ENCODE assay signal across 33 mouse cellular contexts in genomic region chr17:46378564-46378963, GRCm38 (mm10). TPM values are rescaled to one million over a fixed set of nuclear protein-coding genes. Genes with fewer than 3 reads are reported as not detected.
DNase-seq lines count a peak whose midpoint lies in the region; ATAC-seq and TF ChIP-seq lines count a peak whose summit lies in the region.
"Had no signal": no experiment of that assay in that cellular context is flagged by ENCODE, and none has a peak within 500 bp of the region (broad histone marks: within the 10 kb centered on the region; RNA-seq: fewer than 3 reads in every experiment).

No protein-coding gene starts in this region.

- H3K27ac ChIP-seq in liver, postnatal 0 days (ENCODE audit: low read depth), result no peak overlapping the region
- H3K27ac ChIP-seq: forebrain, embryonic 12.5 days; heart, embryonic 10.5 days; heart, embryonic 15.5 days; hindbrain, embryonic 13.5 days; liver, embryonic 12.5 days; neural tube, embryonic 12.5 days had no signal

- H3K4me1 ChIP-seq in liver, postnatal 0 days (ENCODE audit: insufficient read depth), result 0 out of 2 replicates have a peak, but pooled peaks cover 4% of the 10 kb centered on the region
- H3K4me1 ChIP-seq: forebrain, embryonic 12.5 days; heart, embryonic 15.5 days; hindbrain, embryonic 13.5 days; neural tube, embryonic 12.5 days had no signal

- H3K9ac ChIP-seq in liver, postnatal 0 days (replicated peaks), result no peak overlapping the region
- H3K9ac ChIP-seq: forebrain, embryonic 12.5 days; heart, embryonic 15.5 days; hindbrain, embryonic 13.5 days; liver, embryonic 12.5 days; neural tube, embryonic 12.5 days had no signal

- TF ChIP-seq EP300 in liver, postnatal 0 days (IDR thresholded peaks at IDR 0.05; ENCODE audit: low read depth), result no peak

- H3K9me3 ChIP-seq in liver, postnatal 0 days (ENCODE audit: low read length), result no peaks in the 10 kb centered on the region
- H3K9me3 ChIP-seq: forebrain, embryonic 12.5 days; heart, embryonic 10.5 days; heart, embryonic 15.5 days; hindbrain, embryonic 13.5 days; liver, embryonic 12.5 days; neural tube, embryonic 12.5 days had no signal

- no peaks in the 10 kb centered on the region for H3K36me3 ChIP-seq in splenic B cell, adult 2 months (ENCODE audit: control insufficient read depth, insufficient read depth, low read length, poor library complexity, severe bottlenecking)
- H3K36me3 ChIP-seq in liver, postnatal 0 days (replicated peaks; ENCODE audit: insufficient read depth, low read length), result no peaks in the 10 kb centered on the region
- H3K36me3 ChIP-seq: forebrain, embryonic 12.5 days; heart, embryonic 10.5 days; heart, embryonic 15.5 days; hindbrain, embryonic 13.5 days; liver, embryonic 12.5 days; neural tube, embryonic 12.5 days had no signal

- no peak for TF ChIP-seq CTCF in liver, postnatal 0 days (IDR thresholded peaks at IDR 0.05; ENCODE audit: low read depth)

- no peak overlapping the region for H3K4me3 ChIP-seq in liver, postnatal 0 days (ENCODE audit: low read depth, low read length)
- H3K4me3 ChIP-seq: erythroblast, embryonic 14.5 days; forebrain, embryonic 12.5 days; heart, embryonic 10.5 days; heart, embryonic 15.5 days; hindbrain, embryonic 13.5 days; liver, embryonic 12.5 days; neural tube, embryonic 12.5 days had no signal

- H3K27me3 ChIP-seq in splenic B cell, adult 2 months (ENCODE audit: control insufficient read depth, insufficient read depth, low read length, poor library complexity, severe bottlenecking), result no peaks in the 10 kb centered on the region
- no peaks in the 10 kb centered on the region for H3K27me3 ChIP-seq in liver, postnatal 0 days (ENCODE audit: insufficient read depth, low read length)
- H3K27me3 ChIP-seq: forebrain, embryonic 12.5 days; heart, embryonic 15.5 days; hindbrain, embryonic 13.5 days; neural tube, embryonic 12.5 days had no signal

- peak; percentile 16 for DNase-seq in lung, postnatal 25 days (ENCODE audit: low spot score)
- no peak for DNase-seq in lung, postnatal 4 days
- DNase-seq in thymus, postnatal 25 days, result peak; percentile 10
- no peak for DNase-seq in thymus, postnatal 36 days
- DNase-seq in induced T-regulatory cell, adult 2 months (ENCODE audit: low read depth), result peak; percentile 32
- peak; percentile 85 for DNase-seq in splenic B cell, adult 2 months (ENCODE audit: low read depth, low spot score)
- DNase-seq in liver, postnatal 0 days, result no peak
- DNase-seq: adrenal gland, adult 2 months; adrenal gland, postnatal 36 days; cerebellum, adult 2 months; cerebellum, postnatal 14 days; gastrocnemius, postnatal 14 days; kidney, adult 11 months; kidney, postnatal 4 days; left cerebral cortex, postnatal 4 days; lung, adult 18-20 months; lung, postnatal 10 days had no signal

- WGBS in liver, postnatal 0 days (ENCODE audit: insufficient replicate concordance), result 70% methylated on average over 3 of the region's 3 CpGs

- ATAC-seq in liver, postnatal 0 days, result no peak
- no peak for ATAC-seq in erythroid progenitor cell, adult 5-6 weeks (replicated peaks; ENCODE audit: low FRiP score, poor library complexity, severe bottlenecking)
- ATAC-seq: liver, embryonic 12.5 days; midbrain, embryonic 16.5 days had no signal

- no peak overlapping the region for H3K4me2 ChIP-seq in liver, postnatal 0 days (ENCODE audit: low read depth, low read length)
- H3K4me2 ChIP-seq: forebrain, embryonic 12.5 days; heart, embryonic 15.5 days; hindbrain, embryonic 13.5 days; liver, embryonic 12.5 days; midbrain, embryonic 11.5 days; neural tube, embryonic 12.5 days had no signal

RNA-seq across cellular contexts. Expression of gene Zfp318, which starts 5.0 kb away (rescaled TPM):
- polyA plus RNA-seq in liver, postnatal 0 days (2015; fragmentation: Nextera tagmentation; extraction: Ambion mirVana), result 1.6 and 2.2 TPM in 2 replicates
- 0.72 and 8.8 TPM in 2 replicates for total RNA-seq in erythroid progenitor cell, adult 5-6 weeks (2015; ENCODE audit: low replicate concordance)
- 3.3 and 10.1 TPM in 2 replicates for total RNA-seq in erythroid progenitor cell, adult 5-6 weeks (2017; ENCODE audit: low replicate concordance)

RNA-seq across cellular contexts. Expression of gene Crip3, which starts 50.2 kb away (rescaled TPM):
- not detected in 2 replicates for polyA plus RNA-seq in liver, postnatal 0 days (2015; fragmentation: Nextera tagmentation; extraction: Ambion mirVana)
- not detected in 2 replicates for total RNA-seq in erythroid progenitor cell, adult 5-6 weeks (2015; ENCODE audit: low replicate concordance)
- not detected in 2 replicates for total RNA-seq in erythroid progenitor cell, adult 5-6 weeks (2017; ENCODE audit: low replicate concordance)
- total RNA-seq: granulocyte monocyte progenitor cell, adult 5-6 weeks; megakaryocyte, adult 5-6 weeks had no signal
- polyA plus RNA-seq: erythroblast, embryonic 14.5 days had no signal

RNA-seq across cellular contexts. Expression of gene Abcc10, which starts 50.4 kb away (rescaled TPM):
- 1.5 TPM in 2 replicates for polyA plus RNA-seq in liver, postnatal 0 days (2015; fragmentation: Nextera tagmentation; extraction: Ambion mirVana)
- total RNA-seq in erythroid progenitor cell, adult 5-6 weeks (2015; ENCODE audit: low replicate concordance), result not detected in 2 replicates
- 0.53 TPM in 1 of 2 replicates, not detected in the other for total RNA-seq in erythroid progenitor cell, adult 5-6 weeks (2017; ENCODE audit: low replicate concordance)

RNA-seq across cellular contexts. Expression of gene Slc22a7, which starts 59.7 kb away (rescaled TPM):
- 0.18 and 0.34 TPM in 2 replicates for polyA plus RNA-seq in liver, postnatal 0 days (2015; fragmentation: Nextera tagmentation; extraction: Ambion mirVana)
- total RNA-seq in erythroid progenitor cell, adult 5-6 weeks (2015; ENCODE audit: low replicate concordance), result not detected in 2 replicates
- total RNA-seq in erythroid progenitor cell, adult 5-6 weeks (2017; ENCODE audit: low replicate concordance), result not detected in 2 replicates
- total RNA-seq: adrenal gland, postnatal 36 days; gastrocnemius, postnatal 14 days; granulocyte monocyte progenitor cell, adult 5-6 weeks; heart, postnatal 25 days; megakaryocyte, adult 5-6 weeks had no signal
- polyA plus RNA-seq: embryonic facial prominence, embryonic 14.5 days; erythroblast, embryonic 14.5 days; hindbrain, embryonic 13.5 days; limb, embryonic 14.5 days; liver, embryonic 12.5 days; midbrain, embryonic 11.5 days; midbrain, embryonic 16.5 days; neural tube, embryonic 12.5 days; stomach, embryonic 14.5 days had no signal

Comparison
In these comparisons a context has a peak if more than half of its experiments do, and no peak if none do; other contexts are left out.
1. DNase-seq: peak in lung, postnatal 25 days (single experiment), thymus, postnatal 25 days (single experiment), induced T-regulatory cell, adult 2 months (single experiment) and splenic B cell, adult 2 months (single experiment); none in lung, postnatal 4 days (0 of 2), thymus, postnatal 36 days (0 of 2) and liver, postnatal 0 days (single experiment).